ENCODE assay signal across 9 mouse cellular contexts in the genomic region with DNA sequence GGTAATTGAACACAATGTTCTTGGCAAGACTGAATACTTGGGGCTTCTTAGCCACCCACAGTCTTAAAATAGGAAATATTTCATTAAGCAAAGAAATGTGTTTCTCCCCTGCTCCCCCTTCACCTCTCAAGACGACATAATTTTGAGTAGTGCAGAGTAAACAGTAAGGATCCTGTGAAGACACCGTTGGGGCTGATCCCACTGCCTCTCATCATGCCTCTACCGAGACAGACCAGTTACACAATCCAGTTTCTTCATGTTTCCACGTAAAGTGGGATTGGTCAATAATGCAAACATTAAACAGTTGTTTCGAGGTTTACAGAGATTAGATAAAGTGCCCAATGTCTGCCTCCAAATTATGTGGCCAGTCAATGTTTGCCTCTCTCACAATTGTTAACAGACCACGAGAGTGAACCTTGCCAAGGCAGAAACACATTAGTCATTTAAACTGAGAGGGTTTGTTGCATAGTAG. TPM values are rescaled to one million over a fixed set of nuclear protein-coding genes. Genes with fewer than 3 reads are reported as not detected.
DNase-seq lines count a peak whose midpoint lies in the region.
"Had no signal": no experiment of that assay in that cellular context is flagged by ENCODE, and none has a peak within 500 bp of the region (broad histone marks: within the 10 kb centered on the region; RNA-seq: fewer than 3 reads in every experiment).

No protein-coding gene starts in this region.

- peak; percentile 37 to 61 for DNase-seq in heart, adult 9 months (ENCODE audit: low spot score in 2 of 2)
- DNase-seq in heart, adult 8-10 months (ENCODE audit: low spot score): no peak
- DNase-seq in NIH3T3 (ENCODE audit: low read depth): peak; percentile 89
- DNase-seq in kidney, postnatal 36 days: peak; percentile 38 to 71
- peak; percentile 88 for DNase-seq in lung, postnatal 25 days (ENCODE audit: low spot score)
- DNase-seq in cerebellum, postnatal 14 days: no peak
- DNase-seq in left cerebral cortex, adult 8-10 months (ENCODE audit: low spot score in 2 of 2): no peak
- no peak for DNase-seq in adrenal gland, adult 18-20 months (ENCODE audit: low spot score in 2 of 2)
- DNase-seq: cerebellum, adult 9-10 months had no signal

RNA-seq across cellular contexts. Expression of gene Fmo2, which starts 6.5 kb away (rescaled TPM):
- 10 to 100 TPM; 39.6 to 65.4 (median 54.4) TPM for total RNA-seq in heart, adult 8-10 months (2022)
- 10 to 100 TPM in 1 of 4 experiments, 1 to 10 TPM in 3; 4.1 to 10.4 (median 6.6) TPM for total RNA-seq in left cerebral cortex, adult 8-10 months (2022)
- 10 to 100 TPM; 63.6 to 67.0 TPM for total RNA-seq in adrenal gland, adult 18-20 months (2021)

RNA-seq across cellular contexts. Expression of gene Fmo1, which starts 25.6 kb away (rescaled TPM):
- 10 to 100 TPM; 31.3 to 36.7 (median 35.1) TPM for total RNA-seq in heart, adult 8-10 months (2022)
- 10 to 100 TPM; 10.2 to 14.4 (median 11.7) TPM for total RNA-seq in left cerebral cortex, adult 8-10 months (2022)
- total RNA-seq in adrenal gland, adult 18-20 months (2021): 100 to 1,000 TPM; 283 to 539 TPM

RNA-seq across cellular contexts. Expression of gene Fmo6, which starts 45.3 kb away (rescaled TPM):
- total RNA-seq in heart, adult 8-10 months (2022): not detected
- total RNA-seq in left cerebral cortex, adult 8-10 months (2022): not detected
- not detected for total RNA-seq in adrenal gland, adult 18-20 months (2021)

Comparison
In these comparisons a context has a peak if more than half of its experiments do, and no peak if none do; other contexts are left out.
1. DNase-seq: peak in heart, adult 9 months (2 of 2), NIH3T3 (single experiment), kidney, postnatal 36 days (2 of 2) and lung, postnatal 25 days (single experiment); none in heart, adult 8-10 months (single experiment), cerebellum, postnatal 14 days (0 of 2), left cerebral cortex, adult 8-10 months (0 of 2) and adrenal gland, adult 18-20 months (0 of 2).
2. RNA of gene Fmo1, which starts 25.6 kb away (total RNA-seq): 283 to 539 TPM in adrenal gland, adult 18-20 months; 31.3 to 36.7 TPM in heart, adult 8-10 months and 10.2 to 14.4 TPM in left cerebral cortex, adult 8-10 months; every median in the first group is over 4 times any median in the second.